Mouse (Mus musculus): Measurements from ENCODE around the gene Siah1b.

Siah1b gene

DNA sequence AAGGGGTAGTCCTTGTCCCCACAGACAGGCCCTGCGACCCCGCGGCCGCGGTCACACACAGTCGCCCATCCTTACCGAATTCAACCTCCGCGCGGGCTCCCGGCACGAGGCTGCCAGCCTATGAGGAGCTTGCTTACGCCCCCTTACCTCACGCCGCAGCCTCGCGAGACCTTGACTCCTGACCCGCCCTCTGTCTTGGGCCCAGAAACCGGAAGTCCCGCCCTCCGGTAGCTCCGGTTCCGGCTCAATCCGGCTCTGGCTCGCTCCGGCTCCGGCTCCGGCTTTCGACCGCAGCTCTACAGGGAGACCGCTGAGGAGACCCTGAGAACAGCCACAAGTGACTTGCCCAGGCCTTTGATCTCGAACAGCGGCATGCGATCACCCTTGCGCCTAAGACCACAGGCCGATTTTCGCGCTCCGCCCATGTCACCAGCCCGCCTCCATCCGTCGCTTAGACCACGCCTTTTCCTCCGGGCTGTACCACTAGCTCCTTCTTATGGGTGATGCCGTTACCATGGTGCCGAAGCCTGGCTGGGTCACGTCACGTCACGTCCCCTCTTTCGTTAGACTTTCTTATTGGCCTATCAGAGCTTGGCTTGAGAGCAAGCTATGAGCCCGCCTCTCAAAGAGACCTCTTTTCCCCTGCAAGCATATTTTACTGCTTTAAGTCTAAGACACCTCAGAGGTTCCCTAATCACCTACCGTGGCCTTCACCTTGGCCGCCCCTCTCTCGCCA, at the start of gene Siah1b:
Siah1b (minus strand) TSS at position 454 of the 736 bp plus-strand sequence.
- DNase-seq = peak; percentile 93 to 94

DNA sequence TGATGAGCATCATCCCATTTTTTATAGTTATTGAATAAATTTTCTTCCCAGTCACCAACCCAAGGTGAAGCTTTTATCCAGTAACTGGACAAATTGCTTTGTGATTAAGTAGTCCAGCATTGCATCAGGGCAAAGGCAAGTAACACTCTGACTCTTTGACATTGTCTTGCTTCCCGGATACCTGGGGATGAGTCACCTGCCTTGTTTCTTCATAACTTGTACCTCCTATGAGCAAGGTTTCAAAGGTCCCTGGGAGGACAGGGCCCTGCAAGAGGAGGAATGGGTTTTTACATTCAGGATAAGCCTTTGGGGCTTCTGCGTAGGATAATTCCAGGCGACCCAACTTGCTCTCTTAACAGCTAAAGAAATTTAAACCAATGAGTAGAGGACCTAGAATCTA, 47.6 kb upstream of the Siah1b start:
- DNase-seq = no peak

DNA sequence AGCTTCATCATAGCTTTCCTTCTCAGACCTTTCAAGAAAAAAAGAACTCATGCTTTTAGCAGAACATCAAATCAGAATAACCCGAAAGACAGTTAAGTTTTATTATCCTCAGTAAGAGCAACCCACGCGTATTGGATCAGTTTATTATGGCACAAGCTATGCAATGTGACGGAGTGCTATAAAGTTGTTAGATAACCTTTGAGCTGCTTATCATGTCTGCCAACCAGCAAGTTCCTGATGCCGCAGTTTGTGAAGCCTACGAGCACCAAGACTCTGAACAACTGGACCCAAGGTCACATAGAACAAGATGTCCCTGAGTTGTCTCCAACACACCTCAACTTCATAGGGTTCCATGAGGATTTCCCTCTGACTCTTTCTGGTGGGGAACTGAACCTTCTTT, 37.5 kb upstream of the Siah1b start:
- no peak for DNase-seq

DNA sequence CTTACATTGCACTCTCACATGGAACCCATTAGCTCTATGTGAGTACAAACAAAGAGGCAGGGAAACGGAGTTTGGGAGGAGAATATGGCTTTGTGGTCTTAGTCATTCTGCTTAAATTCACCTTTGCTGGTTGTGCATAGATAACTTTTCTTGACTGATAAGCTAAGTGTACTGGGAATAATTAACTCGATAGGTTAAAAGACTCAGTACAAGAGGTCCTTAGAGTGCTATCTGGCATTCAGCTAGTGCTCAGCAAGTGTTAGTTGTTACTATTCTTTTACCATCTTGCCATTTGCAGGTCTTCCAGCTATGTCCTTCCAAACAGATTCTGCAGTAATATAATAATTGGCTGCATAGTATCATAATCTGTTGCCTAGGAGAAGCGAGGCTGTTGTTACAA, 34.9 kb upstream of the Siah1b start:
- no peak for DNase-seq

DNA sequence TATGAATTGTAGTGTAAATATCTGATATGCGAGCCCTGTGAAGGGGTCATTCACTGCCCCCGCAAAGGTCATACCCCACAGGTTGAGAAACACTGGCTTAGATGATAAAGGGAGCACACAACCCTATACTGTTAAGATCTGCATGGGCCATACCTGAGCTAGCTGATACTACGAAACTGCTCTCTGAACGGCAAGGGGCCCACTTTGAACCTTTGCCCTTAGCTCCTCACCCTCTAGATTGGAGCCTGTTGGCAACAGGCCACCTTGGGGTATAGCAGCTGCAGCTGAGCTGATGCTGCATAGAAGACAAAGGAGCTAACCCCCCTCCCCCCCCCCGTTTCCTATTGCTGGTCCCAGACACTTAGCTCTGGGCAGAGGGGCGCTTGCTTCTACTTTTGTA, 26.4 kb upstream of the Siah1b start:
- DNase-seq = no peak

DNA sequence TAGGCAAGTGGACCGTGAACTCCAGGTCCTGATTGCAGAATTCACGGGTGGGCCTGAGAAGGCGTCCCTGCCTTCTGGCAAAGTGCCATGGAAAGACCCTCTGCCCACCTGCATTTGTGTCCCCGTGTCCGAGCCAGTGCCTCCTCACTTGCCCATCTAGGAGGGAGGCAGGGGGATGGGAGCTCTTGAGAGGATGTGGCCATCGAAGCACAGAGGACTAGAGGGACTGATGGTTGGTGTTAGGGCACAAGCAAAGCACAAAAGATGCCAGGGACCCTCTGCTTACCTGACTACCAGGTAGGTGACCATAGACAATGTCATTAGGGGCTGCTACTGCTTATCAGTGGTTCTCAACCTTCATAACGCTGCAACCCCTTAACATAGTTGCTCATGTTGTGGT, 25.9 kb upstream of the Siah1b start:
- no peak for DNase-seq

DNA sequence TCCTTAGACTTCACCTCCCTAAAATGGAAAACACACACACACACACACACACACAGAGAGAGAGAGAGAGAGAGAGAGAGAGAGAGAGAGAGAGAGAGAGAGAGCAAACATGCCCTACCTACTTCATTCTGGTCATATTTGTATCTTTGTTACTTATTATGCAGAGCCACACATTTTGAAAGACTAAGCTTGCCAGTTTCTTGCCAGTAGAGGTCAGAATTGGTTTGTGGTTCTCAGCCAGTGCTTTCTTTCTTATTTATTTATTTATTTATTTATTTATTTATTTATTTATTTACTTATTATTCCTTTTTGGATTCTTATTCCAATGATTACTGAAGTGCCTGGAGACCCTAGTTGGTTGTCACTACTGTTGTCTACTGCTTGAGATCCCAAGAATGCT, 25.2 kb upstream of the Siah1b start:
- no peak for DNase-seq

DNA sequence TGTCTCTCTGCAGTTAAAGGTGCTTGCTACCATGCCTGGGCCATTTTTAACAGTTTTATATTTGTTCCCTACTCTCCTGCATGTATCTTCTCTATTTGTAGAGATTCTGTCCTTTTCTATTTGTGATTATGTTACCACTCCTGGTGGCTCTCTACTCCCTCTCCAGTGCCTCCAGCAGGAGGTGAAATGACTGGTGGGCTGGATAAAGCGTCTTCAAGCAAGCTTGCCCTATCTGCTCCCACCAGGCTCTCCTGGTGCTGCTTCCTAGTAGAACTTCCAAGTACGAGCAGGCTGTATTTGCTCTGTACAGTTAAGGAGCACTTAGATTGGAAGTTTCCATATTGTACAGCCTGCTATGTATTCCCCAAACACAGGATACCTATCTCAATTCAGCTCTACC, 19.5 kb upstream of the Siah1b start:
- no peak for DNase-seq

DNA sequence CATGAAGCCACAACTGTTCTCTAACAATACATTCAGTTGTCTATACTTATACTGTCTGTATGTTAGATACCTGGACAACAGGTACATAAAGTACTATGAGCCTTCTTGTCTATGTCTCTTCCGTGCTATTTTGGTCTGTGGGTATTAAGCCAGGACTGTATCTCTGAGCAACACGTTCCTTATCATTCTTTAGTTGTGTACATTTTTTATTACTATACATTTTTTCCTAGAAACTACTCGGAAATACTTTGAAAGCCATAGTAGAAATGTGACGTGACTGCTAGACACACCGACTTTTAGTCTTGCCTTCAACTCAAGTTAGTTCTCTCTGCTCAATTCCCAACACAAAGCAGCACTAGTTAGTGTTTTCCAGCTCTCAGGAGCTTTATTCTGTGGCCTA, 17.1 kb upstream of the Siah1b start:
- no peak for DNase-seq

DNA sequence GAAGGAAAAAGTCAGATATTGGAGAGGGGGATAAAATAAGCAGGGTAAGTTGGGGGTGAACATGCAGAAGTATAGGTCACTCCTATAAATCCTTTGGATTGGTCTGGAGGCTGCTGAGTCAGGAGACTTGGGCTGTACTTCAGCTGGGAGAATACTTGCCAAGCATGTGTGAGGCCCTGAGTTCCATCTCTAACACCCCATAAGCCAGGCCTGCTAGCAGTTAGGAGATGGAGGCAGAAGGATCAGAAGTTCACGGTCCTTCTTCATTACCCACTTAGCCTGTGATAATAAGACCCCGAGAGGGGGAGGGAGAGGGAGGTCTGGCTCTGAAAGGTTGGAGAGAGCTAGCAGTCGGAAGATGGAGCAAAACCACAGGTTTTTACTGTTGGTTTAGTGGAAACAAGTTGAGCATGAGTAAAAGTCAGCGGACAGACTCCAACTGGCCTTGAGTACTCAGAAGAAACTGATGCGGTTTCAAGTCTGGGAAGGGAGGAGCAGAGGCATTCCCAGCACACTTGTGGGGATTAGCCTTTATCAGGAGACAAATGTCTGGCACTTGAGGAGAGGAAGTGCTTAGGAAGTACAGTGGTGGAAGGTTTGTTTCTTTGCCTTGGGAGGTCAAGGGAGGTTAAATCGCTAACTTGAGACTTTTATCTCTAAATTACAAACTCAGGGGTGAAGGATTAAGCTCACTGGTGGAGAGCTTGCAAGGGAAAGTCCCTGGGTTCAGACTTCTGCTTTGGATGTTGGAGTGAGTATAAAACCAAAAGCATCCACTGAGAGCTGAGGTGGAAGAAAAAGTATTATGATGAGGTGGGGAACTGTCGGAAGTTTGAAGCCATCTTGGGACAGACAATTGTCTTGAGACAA, 16.2 kb upstream of the Siah1b start:
- DNase-seq = no peak

DNA sequence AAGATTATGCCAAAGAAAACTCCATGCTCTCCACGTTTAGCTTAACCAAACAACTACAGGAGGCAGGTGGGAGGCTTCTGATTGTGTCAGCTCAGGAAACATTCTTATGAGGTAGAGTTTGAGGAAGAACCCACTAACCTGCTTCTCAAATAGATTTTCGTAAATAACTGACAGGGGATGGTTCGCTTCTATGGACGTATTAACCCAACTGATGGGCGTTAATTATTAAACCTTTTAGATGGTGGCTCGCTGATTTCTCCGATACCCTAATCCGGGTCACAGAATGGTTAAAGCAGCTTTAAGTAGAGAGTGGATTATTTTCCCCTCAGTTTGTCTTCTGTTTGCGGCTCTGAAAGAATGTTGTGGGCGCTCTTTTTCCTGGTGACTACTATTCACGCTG, 13.6 kb upstream of the Siah1b start:
- DNase-seq = peak in 1 of 2 experiments; percentile 57

DNA sequence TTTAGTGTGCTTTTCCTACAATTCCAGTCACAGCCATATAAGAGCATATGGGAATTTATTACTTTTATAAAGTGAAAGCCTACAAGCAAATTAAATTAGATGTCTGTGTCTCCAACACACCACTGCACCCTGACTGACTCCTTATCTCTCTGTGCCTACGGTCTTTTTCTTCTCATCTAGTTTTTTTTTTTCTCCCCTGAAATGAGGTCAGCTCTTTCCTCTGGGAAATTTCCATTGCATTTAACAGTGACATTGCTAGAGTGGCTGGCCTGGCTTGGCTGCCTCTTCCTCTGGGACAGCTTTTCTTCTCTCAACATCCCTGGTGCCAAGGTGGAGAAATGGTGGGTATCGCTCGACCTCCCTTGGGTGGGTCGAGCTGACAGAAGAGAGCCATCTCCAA, 12.3 kb upstream of the Siah1b start, which contains the start of gene Cltrn:
Cltrn (plus strand) TSS at position 249 of the 400 bp plus-strand sequence.
- DNase-seq = no peak

DNA sequence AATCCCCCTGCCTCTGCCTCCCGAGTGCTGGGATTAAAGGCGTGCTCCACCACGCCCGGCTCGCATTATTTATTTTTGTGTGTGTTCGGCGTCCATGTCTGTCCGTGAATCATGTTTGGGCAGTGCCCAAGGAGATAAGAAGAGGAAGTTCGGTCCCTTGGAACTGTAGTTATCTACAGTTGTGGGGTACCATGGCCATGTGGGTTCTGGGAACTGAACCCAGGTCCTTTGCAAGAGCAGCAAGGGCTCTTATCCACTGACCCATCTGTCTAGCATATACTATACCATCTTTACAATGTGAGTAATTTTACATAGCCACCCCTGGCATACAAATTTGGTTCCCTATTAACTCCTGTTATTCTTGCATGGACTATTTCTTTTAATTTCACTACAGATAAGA, 5.7 kb upstream of the Siah1b start:
- DNase-seq = no peak

DNA sequence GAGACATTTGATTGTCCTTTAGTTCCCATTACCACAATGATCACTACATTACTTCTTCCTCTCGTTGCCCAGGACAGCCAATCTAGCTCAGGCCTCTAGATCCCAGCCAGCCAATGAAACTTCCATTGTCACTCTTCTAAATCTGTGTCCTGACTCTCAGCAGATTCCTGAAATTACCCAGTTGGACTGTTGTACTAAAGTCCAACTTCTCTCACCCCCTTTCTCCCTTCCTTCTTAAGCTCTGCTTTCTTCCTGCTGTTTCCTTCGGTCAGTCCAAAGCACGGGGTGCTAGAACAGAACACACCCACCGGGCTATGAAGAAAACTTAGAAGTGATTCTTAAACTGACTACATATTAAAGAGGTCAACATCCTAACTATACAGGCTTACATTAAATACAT, 7.3 kb downstream of the Siah1b start:
- DNase-seq = peak; percentile 21 to 53

DNA sequence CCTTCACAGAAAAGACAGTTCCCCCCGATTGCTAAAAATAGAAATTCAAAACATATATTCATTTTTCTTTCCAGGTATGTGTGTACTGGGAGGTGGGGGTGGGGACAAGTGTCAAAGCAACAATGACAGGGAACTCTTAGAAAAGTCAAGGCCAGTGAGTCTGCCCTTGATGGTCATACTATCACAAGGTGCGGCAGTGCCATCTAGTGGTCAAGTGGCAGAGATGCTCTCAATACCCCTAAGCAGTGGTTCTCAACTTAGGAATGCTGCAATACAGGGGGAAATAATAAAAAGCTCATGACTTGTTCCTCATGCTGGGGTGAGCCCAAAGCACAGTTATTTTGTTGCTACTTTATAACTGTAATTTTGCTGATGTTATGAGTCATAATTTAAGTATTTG, 10.1 kb downstream of the Siah1b start:
- DNase-seq = peak; percentile 54 to 60

DNA sequence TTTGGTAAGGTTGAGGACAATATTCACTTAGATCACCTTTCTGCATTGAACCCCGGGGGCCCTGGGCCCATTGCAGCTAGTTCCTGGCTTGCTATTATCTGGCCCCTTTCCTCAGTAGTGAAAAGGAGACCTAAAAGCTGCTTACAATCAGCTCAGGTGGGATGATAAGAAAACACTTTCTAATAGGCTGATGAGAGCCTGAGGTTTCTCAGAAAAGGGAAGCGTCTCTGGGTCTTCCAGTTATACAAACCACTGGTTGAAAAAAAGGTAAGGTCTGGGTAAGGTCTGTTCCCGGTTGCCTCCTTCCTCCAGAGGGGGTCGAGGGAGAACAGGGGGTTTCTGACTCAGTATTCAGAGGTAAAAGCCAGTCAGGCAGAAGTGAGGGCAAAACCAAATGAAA, 17.2 kb downstream of the Siah1b start:
- no peak for DNase-seq

DNA sequence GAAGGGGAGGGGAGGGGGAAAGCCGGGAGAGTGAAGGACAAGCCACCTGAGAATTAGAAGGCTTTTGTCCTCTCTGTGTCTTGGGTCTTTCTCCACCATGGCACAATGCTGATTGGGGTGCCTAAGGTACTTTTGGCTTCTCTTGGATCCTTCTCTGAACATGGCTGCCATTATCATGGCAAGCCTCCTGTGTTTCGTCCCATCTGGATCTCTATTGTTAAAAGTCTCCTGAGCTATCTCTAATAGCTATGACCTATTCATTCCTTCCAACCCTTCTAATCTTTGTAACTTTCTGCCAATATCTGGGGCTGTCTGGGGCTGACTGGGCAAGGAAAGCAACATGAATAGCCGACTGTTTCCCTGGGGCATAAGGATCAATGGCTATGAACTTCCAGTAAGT, 17.8 kb downstream of the Siah1b start:
- DNase-seq = no peak

DNA sequence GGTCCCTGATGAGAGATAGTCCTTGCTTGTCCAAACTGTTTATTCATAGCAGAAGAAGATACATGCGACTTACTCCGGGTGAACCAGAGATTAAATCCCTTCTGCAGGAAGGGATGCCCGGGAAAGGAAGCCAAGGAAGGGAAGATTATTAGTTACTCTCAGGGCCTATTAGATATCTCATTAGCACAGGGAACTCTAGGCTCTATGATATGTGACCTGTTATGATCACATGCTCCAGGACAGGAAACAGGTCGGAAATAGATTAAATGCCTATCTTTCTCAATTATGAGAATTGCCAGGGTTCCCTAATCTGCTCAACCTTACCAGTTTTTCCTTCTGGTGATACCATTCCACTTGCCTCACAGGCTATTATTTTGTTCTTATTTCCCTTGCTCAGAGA, 20.6 kb downstream of the Siah1b start:
- no peak for DNase-seq

DNA sequence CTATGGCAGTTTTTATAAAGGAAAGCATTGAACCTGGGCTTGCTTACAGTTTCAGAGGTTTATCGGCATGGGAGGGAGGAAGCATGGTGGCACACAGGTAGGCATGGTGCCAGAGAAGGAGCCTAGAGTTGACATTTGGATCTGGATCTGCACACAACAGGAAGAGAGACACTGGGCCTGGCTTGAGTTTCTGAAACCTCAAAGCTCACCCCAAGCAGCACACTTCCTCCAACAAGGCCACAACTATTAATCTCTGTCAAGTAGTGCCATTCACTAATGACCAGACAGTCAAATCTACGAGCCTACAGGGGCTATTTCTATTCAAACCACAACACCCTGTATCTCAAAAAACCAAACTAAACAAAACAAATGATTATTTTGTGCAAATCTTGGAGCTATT, 29.6 kb downstream of the Siah1b start:
- DNase-seq = no peak

DNA sequence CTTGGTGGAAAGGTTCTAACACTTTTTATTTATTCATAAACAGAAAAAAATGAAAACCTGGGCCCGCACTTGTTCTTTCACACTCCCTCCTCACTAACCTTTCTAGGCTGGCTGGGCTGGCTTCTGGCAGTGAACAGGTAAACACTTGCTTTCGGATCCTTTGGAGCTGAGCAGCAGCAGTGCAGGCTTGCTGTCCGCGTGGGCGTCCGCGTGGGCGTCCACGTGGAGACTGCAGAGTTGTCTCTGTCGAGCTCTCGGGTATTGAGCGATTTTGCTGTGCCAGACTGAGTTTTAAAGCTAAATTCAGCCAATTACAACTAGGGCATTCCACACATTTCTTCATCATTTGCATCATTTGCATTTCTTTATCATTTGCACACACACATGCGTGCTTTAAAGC, 34.2 kb downstream of the Siah1b start:
- no peak for DNase-seq

DNA sequence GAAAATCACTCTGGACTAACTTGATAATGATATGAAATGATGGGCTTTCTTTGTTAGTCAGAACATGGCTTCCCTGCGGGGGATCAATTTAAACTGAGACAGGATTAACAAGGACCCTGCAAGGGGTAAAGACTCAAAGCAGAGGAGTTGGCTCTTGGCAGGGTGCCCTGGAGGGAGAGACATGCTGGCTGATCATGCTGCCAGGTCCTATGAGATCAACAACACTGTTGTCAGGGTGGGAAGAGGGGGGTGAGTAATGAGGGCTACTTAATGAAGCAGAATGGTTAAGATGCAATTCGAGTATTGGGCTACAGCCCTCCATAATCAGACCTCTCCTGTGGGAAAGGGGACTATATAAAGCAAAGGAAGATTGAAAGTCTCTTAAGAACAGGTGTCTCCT, 37.4 kb downstream of the Siah1b start:
- DNase-seq = no peak

DNA sequence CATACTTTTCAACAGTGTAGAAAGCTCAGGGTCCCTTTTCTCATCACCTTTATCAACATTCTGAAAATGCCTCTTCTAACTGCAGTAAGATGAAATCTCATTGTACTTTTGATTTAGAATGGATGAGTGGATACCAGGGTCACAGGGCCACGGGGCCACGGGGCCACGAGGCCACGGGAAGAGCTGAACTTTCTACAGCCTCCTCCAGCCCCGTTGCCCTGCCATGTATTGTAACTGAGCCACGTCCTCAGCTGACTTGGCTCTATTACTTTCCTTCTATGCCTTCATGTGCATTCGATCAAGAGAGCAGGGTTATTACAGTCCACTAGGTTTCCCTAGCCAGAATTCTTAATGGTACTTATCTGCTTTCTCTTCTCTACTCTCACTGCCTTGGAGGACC, 40.4 kb downstream of the Siah1b start:
- peak; percentile 34 to 41 for DNase-seq

DNA sequence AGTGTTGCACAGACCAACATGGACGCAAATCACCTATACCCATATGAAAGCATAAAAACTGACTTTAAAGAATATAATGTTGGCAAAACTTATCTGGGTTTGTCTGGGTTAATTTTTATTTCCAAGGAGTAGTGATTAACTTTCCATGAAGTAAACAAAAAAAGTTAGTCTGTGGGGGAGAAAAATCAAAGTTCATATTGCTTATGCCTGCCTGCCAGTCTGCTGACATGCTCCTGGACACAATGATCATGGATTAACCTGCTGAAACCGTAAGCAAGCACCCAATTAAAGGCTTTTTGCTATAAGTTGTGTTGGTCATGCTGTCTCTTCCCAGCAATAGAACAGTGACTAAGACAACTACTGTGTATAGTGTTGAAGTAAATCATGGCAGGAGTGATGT, 40.9 kb downstream of the Siah1b start:
- peak in 1 of 2 experiments; percentile 45 for DNase-seq

DNA sequence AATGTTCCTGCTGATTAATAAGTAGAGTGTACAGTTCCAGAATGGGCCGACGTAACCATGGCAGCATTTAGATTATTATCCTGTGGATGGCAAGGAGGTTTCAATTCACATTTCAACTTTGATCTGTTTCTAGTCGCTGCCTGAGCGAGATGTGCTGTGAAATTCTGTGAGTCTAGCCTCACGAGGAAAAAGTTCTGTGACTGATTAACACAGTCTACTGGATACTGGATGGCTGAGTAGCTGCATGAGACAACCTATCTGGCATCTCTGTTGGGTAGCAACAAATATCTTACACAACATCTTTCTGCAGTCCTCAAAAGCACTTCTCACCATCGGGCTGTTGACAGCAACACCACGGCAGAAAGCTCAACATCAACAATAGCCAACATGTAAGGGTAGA, 43.8 kb downstream of the Siah1b start:
- DNase-seq = peak in 1 of 2 experiments; percentile 63
